Mouse (Mus musculus) retina, postnatal 1 day (tissue): Measurements from ENCODE around the gene Enpp1.

Source experiments
- DNase-seq: peaks from one replicate; pipeline ENCODE4 v3.0.0-alpha.2; 2012

Enpp1 gene

GRCm38 (mm10) chr10:24710361-24710760, 1.6 kb downstream of the Enpp1 start:
- DNase-seq, result no peak

- no peak for DNase-seq
Observed at GRCm38 (mm10) chr10:24707745-24708144, 4.2 kb downstream of the Enpp1 start.

- DNase-seq, result no peak
Observed at GRCm38 (mm10) chr10:24706431-24707140, 5.4 kb downstream of the Enpp1 start.

- DNase-seq, result no peak
Observed at GRCm38 (mm10) chr10:24702698-24703097, 9.3 kb downstream of the Enpp1 start.

GRCm38 (mm10) chr10:24698131-24698775, 13.7 kb downstream of the Enpp1 start:
- no peak for DNase-seq

GRCm38 (mm10) chr10:24696761-24697160, 15.2 kb downstream of the Enpp1 start:
- DNase-seq, result no peak

GRCm38 (mm10) chr10:24695786-24696185, 16.2 kb downstream of the Enpp1 start:
- DNase-seq, result no peak

GRCm38 (mm10) chr10:24682518-24683104, 29.3 kb downstream of the Enpp1 start:
- DNase-seq, result no peak

- no peak for DNase-seq
Observed at GRCm38 (mm10) chr10:24677681-24678080, 34.3 kb downstream of the Enpp1 start.

GRCm38 (mm10) chr10:24674261-24674660, 37.7 kb downstream of the Enpp1 start:
- DNase-seq, result no peak

- no peak for DNase-seq
Observed at GRCm38 (mm10) chr10:24672948-24673347, 39.0 kb downstream of the Enpp1 start.

GRCm38 (mm10) chr10:24670548-24670947, 41.4 kb downstream of the Enpp1 start:
- DNase-seq, result no peak

GRCm38 (mm10) chr10:24650990-24651569, 60.9 kb downstream of the Enpp1 start:
- DNase-seq, result no peak

- DNase-seq, result no peak
Observed at GRCm38 (mm10) chr10:24647996-24648738, 63.8 kb downstream of the Enpp1 start.

- no peak for DNase-seq
Observed at GRCm38 (mm10) chr10:24645169-24645568, 66.8 kb downstream of the Enpp1 start.

GRCm38 (mm10) chr10:24642796-24643580, 69.0 kb downstream of the Enpp1 start:
- no peak for DNase-seq

- DNase-seq, result no peak
Observed at GRCm38 (mm10) chr10:24641416-24642140, 70.4 kb downstream of the Enpp1 start.

- no peak for DNase-seq
Observed at GRCm38 (mm10) chr10:24640186-24640875, 71.6 kb downstream of the Enpp1 start.

GRCm38 (mm10) chr10:24639596-24639995, 72.4 kb downstream of the Enpp1 start:
- DNase-seq, result no peak

- DNase-seq, result peak; percentile 40
Observed at GRCm38 (mm10) chr10:24638306-24639070, 73.5 kb downstream of the Enpp1 start.
